Mouse (Mus musculus): ENCODE data around the gene Tctn1. TPM values are rescaled to one million over a fixed set of nuclear protein-coding genes. Genes with fewer than 3 reads are reported as not detected.

The Tctn1 gene
- polyA plus RNA-seq, 1 experiment from 2014 or later: 3.9 TPM

DNA sequence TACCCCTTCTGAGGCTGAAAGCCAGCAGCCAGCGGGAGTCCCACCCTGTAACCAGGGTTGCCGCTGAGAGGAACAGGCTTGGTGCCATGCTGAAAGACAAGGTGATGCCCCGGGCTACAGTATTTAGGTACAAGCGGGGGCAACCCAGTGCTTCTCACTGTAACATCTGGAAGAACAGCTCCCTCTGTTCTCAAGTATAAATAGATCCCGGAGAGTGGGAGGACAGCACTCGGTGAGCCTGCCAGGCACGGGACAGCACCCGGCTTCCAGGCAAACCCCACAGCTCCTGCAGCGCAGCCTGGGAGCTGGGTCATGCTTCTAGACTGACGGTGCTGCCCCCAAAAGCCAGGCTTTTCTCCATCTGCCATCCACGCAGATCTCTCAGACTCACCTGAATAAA lies 16.7 kb downstream of the Tctn1 start:
- H3K4me3 ChIP-seq (ENCODE audit: inconsistent target): no peak overlapping the region
- no peak overlapping the region for H3K27ac ChIP-seq
- H3K79me2 ChIP-seq (ENCODE audit: inconsistent target): no peaks in the 10 kb centered on the region
- peaks cover 15% of the 10 kb centered on the region; the same call in 1 of the 2 replicates for H3K36me3 ChIP-seq (ENCODE audit: inconsistent target)
- 96% methylated on average over 11 of the region's 11 CpGs for WGBS (ENCODE audit: missing documents)

DNA sequence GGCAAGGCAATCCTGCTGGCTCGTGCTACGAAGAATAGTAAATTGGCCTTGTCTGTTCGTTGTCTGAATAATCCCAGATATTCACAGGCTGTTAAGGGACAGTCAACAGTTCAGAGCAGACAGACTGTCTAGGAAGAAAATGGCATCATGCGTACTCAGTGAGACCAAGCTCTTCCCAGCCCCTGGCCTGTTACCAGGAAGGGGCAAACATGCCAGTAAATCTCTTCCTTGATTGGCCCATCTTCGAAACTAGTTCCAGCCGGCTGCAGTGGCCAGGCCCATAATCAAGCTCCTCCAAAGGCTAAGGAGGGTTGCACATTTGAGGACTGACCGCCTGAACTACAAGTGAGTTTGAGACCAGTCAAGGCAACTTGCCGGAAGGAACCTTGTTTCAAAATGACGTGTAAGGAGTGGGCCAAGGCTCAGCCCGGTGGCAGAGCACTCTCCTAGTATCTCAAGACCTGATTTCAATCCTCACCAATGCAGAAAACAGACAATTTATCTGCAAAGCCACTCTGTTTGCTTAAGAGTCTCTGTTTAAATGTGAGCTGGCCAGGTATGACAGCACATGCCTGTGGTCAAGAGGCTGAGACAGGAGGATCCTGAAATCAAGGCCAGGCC lies 17.6 kb downstream of the Tctn1 start:
- Histone ChIP-seq H3K79me2 (ENCODE audit: inconsistent target) (no peaks in the 10 kb centered on the region), H3K27ac (no peak overlapping the region), H3K4me3 (ENCODE audit: inconsistent target) (no peak overlapping the region), H3K36me3 (ENCODE audit: inconsistent target) (peaks cover 16% of the 10 kb centered on the region; the same call in 1 of the 2 replicates)
- 95% methylated on average over 10 of the region's 10 CpGs for WGBS (ENCODE audit: missing documents)

DNA sequence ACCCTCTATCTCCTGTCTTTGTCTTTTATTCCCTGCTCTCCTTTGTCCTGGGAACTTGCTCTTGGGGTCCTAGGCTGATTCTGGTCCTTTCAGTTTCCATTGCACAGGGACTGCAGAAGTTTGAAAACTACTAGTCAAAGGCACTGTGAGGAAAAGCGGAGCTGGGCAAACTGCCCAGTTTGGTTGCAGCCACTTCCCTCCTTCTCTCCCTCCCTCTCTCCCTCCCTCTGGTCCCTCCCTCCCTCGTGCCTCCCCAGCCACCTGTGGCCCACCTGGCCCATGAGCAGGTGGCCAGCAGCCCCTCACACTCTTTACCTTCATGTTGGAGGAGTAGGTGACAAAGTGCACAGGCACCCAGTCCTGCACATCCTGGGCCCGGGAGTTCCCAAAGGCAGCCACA lies 19.1 kb downstream of the Tctn1 start:
- Histone ChIP-seq H3K79me2 (ENCODE audit: inconsistent target) (no peaks in the 10 kb centered on the region), H3K27ac (no peak overlapping the region), H3K36me3 (ENCODE audit: inconsistent target) (peaks cover 29% of the 10 kb centered on the region), H3K4me3 (ENCODE audit: inconsistent target) (no peak overlapping the region)
- WGBS (ENCODE audit: missing documents): 34% methylated on average over 3 of the region's 3 CpGs

DNA sequence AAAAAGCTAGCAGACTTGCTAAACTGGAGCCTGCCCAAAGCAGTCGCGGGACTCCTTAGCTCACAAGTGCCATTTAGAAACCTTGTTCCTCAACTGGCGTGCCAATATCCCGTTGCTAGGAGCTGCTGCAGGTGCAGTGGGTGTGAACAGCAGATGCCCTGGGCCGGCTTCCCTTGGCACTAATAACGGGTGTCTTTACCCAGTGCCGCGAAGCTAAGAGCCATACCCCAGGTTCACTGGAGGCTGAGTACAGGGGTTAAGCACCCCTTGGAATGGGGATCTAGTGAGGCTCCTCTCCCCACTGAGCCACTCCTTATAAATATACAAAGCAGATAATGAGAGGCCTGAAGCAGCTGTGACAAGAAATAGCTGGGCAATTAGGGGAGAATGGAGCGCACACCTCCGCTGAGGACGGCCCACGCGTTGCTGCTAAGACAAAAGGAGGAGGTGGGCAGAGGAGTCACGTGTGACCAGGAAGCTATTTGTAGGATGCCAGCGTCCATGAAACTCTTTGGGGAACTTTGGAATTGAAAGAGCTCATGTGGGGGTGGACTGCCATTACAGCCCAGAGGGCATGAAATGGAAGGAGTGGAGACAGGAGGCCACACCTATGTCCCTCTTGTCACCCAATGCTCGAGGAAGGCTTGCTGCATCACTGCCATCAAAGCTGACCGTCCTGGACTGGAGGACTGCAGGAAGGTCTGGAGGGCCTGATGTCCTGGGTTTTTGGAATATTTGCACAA lies 20.3 kb downstream of the Tctn1 start:
- H3K79me2 ChIP-seq (ENCODE audit: inconsistent target): no peaks in the 10 kb centered on the region
- H3K36me3 ChIP-seq (ENCODE audit: inconsistent target): peaks cover 40% of the 10 kb centered on the region

DNA sequence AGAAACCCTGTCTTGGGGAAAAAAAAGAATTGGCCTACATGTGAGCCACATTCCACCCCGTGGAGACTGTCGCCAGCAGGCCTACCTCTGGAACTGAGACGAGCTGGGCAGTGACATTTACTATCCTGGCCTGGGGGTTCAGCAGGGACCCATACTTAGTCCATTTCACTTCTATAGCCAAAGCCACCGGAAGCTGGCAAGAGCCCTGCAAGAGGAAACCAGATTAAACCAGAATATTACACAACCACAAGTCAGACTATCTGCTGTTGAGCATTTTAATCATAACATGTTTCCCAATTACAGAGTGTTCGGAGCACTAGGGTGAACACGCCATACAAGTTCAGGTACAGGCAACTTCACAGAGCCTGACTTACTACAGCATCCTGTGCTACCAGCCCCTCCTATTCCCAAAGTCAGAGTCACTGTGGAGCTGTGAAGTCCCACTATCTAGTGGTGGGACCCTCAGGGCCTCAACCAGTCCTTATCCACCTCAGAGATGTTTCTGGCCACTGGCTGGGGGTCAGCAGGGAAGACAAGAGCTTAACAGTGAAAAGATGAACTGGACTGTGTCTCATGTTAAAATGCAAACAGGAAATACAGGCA lies 21.6 kb downstream of the Tctn1 start:
- 12% methylated on average over 6 of the region's 6 CpGs for WGBS (ENCODE audit: missing documents)
- Histone ChIP-seq H3K27ac (peak overlapping the region; percentile 46), H3K79me2 (ENCODE audit: inconsistent target) (no peaks in the 10 kb centered on the region), H3K4me3 (ENCODE audit: inconsistent target) (no peak overlapping the region), H3K36me3 (ENCODE audit: inconsistent target) (peaks cover 37% of the 10 kb centered on the region)

More for the DNA sequence above, 20.3 kb downstream of the Tctn1 start:
- Histone ChIP-seq H3K27ac (no peak overlapping the region), H3K4me3 (ENCODE audit: inconsistent target) (no peak overlapping the region)
- WGBS (ENCODE audit: missing documents): 75% methylated on average over 16 of the region's 17 CpGs

DNA sequence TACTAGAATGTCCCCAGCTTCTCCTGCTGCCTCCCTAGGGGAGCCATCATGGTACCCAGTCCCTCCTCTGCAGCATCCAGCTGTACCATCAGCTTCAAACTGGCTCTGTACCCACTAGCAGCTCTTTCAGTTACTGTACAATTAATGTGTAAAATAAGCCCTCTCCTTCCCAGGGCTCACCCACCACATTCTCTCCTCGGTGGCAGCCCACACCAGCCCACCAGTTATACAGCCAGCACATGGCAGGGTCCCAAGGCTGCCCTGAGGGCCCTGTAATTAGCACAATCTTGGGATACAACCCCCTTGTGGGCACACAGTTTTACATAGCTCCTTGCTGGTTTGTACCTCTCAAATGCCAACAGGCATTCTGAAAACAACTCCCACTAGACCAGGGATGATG lies 23.3 kb downstream of the Tctn1 start:
- no peak overlapping the region for H3K4me3 ChIP-seq (ENCODE audit: inconsistent target)
- H3K27ac ChIP-seq: no peak overlapping the region
- peaks cover 39% of the 10 kb centered on the region for H3K36me3 ChIP-seq (ENCODE audit: inconsistent target)
- WGBS (ENCODE audit: missing documents): 92% methylated on average over 1 of the region's 1 CpGs
- peaks cover 8% of the 10 kb centered on the region; the same call in 1 of the 2 replicates for H3K79me2 ChIP-seq (ENCODE audit: inconsistent target)

DNA sequence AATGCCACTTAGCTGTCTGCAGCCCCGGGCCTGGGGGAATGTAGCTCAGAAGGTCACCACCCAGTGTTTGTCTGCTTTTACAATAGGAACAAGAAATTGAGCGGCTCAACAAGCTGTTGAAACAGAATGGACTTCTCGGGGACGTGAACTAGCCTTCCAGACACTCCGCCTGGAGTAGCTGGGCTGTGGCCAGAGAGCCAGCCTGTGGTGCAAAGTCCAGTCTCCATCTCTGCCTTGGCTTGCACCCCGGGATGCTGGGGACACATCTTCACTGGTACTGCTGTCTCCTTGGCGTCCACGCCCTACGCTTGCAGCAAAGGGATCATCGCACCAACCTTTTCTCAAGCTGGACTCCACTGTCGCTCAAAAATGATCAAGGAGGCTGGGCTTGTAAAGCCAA lies 23.7 kb downstream of the Tctn1 start:
- no peak overlapping the region for H3K27ac ChIP-seq
- peaks cover 13% of the 10 kb centered on the region; the same call in 1 of the 2 replicates for H3K79me2 ChIP-seq (ENCODE audit: inconsistent target)
- 96% methylated on average over 11 of the region's 11 CpGs for WGBS (ENCODE audit: missing documents)
- H3K4me3 ChIP-seq (ENCODE audit: inconsistent target): no peak overlapping the region
- H3K36me3 ChIP-seq (ENCODE audit: inconsistent target): peaks cover 39% of the 10 kb centered on the region

DNA sequence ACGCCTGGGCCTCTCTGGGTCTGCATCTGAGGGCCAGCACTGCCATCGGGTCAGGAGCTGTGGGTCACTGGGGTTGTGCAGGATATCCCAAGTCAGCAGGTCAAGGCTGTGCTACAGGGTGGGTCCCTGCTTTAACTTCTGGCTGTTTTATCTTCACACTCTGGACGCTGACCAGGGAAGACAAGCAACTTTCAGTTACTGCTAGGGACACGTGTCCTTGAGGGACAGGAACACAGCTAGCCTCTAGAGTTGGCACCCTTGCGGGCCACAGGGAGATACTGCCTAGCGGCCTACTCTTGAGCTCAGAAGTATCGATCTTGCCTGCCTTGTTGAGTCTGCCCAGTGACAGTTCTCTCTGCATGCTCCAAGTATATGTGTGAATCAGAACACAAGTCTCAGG lies 24.6 kb downstream of the Tctn1 start:
- Histone ChIP-seq H3K79me2 (ENCODE audit: inconsistent target) (peaks cover 20% of the 10 kb centered on the region; the same call in 1 of the 2 replicates), H3K4me3 (ENCODE audit: inconsistent target) (no peak overlapping the region), H3K27ac (no peak overlapping the region), H3K36me3 (ENCODE audit: inconsistent target) (peaks cover 39% of the 10 kb centered on the region)
- 93% methylated on average over 7 of the region's 7 CpGs for WGBS (ENCODE audit: missing documents)

DNA sequence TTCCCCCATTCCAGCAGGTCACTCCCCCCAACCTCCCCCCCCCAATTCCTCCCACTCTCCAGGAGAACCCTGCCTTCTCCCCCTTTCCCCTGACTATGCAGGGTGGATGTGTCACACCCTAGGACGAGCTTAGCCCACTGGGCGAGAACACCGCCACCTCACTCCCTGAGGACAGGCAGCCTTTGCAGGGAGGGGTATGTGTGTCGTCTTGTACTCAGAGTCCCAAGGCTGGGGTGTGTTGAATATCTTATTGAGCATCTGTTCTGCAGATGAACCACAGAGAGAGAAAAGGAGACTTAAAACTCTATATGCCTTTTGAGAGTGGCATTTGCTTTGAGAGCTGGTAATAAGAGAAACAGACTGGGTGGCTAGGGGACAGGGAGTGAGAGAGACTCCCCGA lies 27.1 kb downstream of the Tctn1 start:
- no peak overlapping the region for H3K27ac ChIP-seq
- peaks cover 41% of the 10 kb centered on the region; the same call in 1 of the 2 replicates for H3K79me2 ChIP-seq (ENCODE audit: inconsistent target)
- H3K36me3 ChIP-seq (ENCODE audit: inconsistent target): peaks cover 39% of the 10 kb centered on the region
- H3K4me3 ChIP-seq (ENCODE audit: inconsistent target): no peak overlapping the region
- WGBS (ENCODE audit: missing documents): 89% methylated on average over 5 of the region's 5 CpGs

DNA sequence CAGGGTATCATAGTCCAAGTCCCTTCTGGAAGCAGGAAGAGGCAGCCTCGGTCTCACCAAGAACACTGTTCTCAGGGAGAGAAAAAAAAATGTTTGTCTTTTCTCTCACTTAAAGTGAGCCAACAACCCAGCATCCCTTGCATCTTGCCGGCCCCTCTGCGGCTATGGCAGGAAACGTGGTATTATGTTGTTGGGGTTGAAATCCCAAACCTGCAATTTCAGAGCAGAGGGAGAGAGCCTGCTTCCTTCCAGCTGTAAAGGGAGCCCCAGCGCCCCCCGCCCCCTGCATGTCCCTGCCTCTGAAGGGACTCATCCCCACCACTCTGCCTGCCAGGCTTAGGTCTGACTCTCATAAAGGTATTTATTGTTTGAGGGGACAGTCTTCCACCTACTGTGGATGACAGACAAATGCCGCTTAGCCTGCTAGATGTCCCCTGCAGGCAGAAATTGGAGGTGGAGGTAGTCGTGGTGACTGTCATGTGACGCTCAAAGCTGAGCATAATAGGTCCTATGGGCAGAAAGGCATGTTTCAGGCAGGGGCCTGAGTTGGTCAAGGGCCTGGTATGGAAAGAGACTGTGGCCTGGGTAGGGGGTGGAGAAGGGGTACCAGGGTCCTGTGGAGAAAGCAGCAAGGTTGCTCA lies 28.9 kb downstream of the Tctn1 start:
- Histone ChIP-seq H3K36me3 (ENCODE audit: inconsistent target) (peaks cover 26% of the 10 kb centered on the region), H3K79me2 (ENCODE audit: inconsistent target) (peaks cover 59% of the 10 kb centered on the region; the same call in 1 of the 2 replicates), H3K27ac (no peak overlapping the region), H3K4me3 (ENCODE audit: inconsistent target) (no peak overlapping the region)
- 31% methylated on average over 9 of the region's 9 CpGs for WGBS (ENCODE audit: missing documents)

DNA sequence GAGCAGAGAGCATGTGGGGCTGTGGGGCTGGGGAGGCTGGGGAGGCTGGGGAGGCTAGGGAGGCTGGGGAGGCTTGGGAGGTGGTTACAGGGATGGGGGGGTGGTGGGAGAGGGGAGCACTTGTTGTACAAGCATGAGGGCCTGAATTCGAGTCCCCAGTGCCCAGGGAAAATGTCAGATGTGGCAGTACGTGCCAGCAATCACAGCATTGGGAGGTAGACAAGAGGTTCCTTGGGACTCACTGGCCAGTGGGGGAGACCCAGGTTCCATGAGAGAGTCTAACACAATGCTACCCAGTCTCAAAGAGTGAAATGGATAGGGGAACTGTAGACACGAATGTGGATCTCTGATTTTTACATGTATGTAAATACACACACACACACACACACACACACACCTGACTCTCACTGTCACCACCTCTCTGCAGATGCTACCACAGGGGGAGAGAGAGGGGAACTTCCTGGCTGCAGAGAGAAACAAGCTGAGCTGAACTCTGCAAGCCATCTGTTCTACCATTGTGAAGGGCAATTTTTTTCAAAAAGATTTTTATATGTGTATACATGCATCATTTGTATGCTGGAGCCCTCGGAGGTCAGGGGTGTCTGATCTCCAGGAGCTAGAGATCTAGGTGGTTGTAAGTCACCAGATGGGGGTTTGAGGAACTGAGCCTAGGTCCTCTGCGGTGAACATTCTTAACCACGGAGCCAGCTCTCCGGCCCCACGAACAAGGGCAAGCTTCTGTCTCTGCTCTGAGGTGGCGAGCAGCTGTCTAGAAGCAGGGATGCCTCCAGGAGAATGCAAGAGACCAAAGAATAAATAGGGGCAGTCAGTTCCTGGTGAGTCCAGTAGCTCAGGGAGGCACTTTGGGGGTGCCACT lies 29.7 kb downstream of the Tctn1 start:
- Histone ChIP-seq H3K36me3 (ENCODE audit: inconsistent target) (peaks cover 20% of the 10 kb centered on the region; the same call in 1 of the 2 replicates), H3K4me3 (ENCODE audit: inconsistent target) (no peak overlapping the region), H3K79me2 (ENCODE audit: inconsistent target) (peaks cover 67% of the 10 kb centered on the region; the same call in 1 of the 2 replicates), H3K27ac (no peak overlapping the region)
- WGBS (ENCODE audit: missing documents): 31% methylated on average over 9 of the region's 9 CpGs

DNA sequence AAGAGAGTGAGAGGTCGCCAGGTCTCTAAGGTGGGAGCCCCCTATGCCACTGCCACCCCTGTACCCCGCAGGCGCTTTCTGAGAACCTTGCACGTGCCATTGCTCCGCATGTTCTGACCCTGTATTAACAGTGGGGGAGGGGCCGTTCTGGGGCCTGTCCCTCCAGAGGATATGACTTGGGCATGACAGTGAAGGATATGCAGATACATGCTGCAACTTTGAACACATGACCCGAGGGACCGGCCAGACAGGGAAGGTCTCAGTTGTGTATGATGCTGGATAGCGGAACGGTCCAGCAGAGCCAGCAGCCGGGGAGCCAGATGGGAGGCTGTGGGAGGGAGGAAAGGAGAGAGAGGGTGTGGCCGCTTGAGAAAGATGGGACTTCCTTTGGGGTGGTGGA lies 30.6 kb downstream of the Tctn1 start:
- H3K27ac ChIP-seq: no peak overlapping the region
- no peak overlapping the region for H3K4me3 ChIP-seq (ENCODE audit: inconsistent target)
- peaks cover 76% of the 10 kb centered on the region; the same call in 1 of the 2 replicates for H3K79me2 ChIP-seq (ENCODE audit: inconsistent target)
- peaks cover 11% of the 10 kb centered on the region; the same call in 1 of the 2 replicates for H3K36me3 ChIP-seq (ENCODE audit: inconsistent target)
- 45% methylated on average over 12 of the region's 12 CpGs for WGBS (ENCODE audit: missing documents)

DNA sequence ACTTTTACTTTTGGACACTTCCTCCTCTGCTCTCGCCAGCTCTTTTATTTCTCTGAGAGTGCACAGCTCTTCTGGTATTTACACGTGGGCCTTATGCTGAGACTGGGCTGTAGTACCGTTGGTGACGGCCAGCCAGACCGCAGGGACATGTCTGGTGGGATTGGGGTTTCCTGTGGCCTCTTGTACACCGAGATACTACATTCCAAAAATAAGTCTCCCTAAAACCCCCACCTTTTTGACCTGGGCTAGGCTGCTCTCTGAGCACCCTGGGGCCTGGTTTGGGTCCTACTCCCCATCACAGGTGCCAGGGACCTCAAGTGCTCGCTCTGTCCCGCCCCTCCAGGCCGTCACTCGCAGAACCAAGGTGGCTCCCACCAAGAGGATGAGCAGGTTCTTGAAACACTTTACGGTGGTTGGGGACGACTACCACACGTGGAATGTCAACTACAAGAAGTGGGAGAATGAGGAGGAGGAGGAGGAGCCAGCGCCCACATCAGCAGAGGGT lies 31.1 kb downstream of the Tctn1 start:
- Histone ChIP-seq H3K36me3 (ENCODE audit: inconsistent target) (peaks cover 6% of the 10 kb centered on the region; the same call in 1 of the 2 replicates), H3K27ac (no peak overlapping the region), H3K79me2 (ENCODE audit: inconsistent target) (peaks cover 80% of the 10 kb centered on the region; the same call in 1 of the 2 replicates), H3K4me3 (ENCODE audit: inconsistent target) (no peak overlapping the region)
- WGBS (ENCODE audit: missing documents): 28% methylated on average over 14 of the region's 14 CpGs

Measured in macrophage (primary cell).